Mouse (Mus musculus) left cerebral cortex, adult 2 months (tissue): ENCODE data around the gene Paics. TPM values are rescaled to one million over a fixed set of nuclear protein-coding genes. Genes with fewer than 3 reads are reported as not detected.

Experiments
- DNase-seq, 2 experiments: peaks; one replicate each; pipeline ENCODE4 v3.0.0; 2021 to 2022; ENCODE audit warnings: low spot score in 2 of 2, mixed read lengths in 1 of 2; ENCODE audit errors: extremely low spot score in 1 of 2
- H3K27ac ChIP-seq: fragments of 200-600 bp; 2 replicates; pipeline ENCODE4 v1.8.1; 2022
- H3K4me3 ChIP-seq: fragments of 200-600 bp; 2 replicates; pipeline ENCODE4 v1.8.1; 2022
- CTCF ChIP-seq: fragments of 200-600 bp; IDR thresholded peaks from 2 replicates; pipeline ENCODE4 v1.8.1; 2022; ENCODE audit warnings: antibody characterized with exemption, mild to moderate bottlenecking, moderate library complexity
- intact Hi-C: fragments of 180-260 bp; cut with DNase I; formaldehyde crosslinking; loops from one replicate; pipeline ENCODE4 v1.15.1; 2025
- total RNA-seq, 2 experiments: library from RNA; stranded (reverse); gene quantifications; 2 replicates each; pipeline ENCODE4 v1.2.3; 2021

Gene Paics
- total RNA-seq, 2 experiments from 2014 or later, result 82.0 to 93.4 TPM

- intact Hi-C loops, result no loop called here
- no peak for TF ChIP-seq CTCF
- no peak for DNase-seq
- peak overlapping the region; percentile 71 for H3K27ac ChIP-seq
- peak overlapping the region; percentile 53 for H3K4me3 ChIP-seq
Measured at GRCm38 (mm10) chr5:76928124-76928832, 22.8 kb upstream of the Paics start.

GRCm38 (mm10) chr5:76929180-76929877 is 21.8 kb upstream of the Paics start:
- Histone ChIP-seq H3K27ac (peak overlapping the region; percentile 71; the same call in 1 of the 2 replicates), H3K4me3 (no peak overlapping the region)
- intact Hi-C loops, result no loop called here
- TF ChIP-seq CTCF, result no peak
- no peak for DNase-seq

DNA sequence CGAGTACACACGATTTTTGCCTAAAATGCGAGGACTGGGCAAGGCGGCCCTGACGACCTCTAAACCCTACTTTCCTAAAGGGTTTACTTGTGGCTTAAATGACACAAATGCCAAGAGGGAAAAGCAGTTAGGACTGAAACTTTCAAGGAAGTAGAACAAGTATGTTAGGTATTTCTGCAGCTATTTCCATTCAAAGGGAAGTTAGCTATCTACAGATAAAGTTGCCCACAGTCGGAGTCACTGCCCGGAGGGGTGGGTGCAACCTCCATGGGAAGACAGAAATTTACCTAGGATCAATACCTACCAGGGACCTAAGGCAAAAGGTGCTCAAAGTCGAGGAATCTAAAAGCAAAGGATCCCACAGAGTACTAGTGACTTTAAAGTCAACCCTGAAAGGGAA is 11.4 kb upstream of the Paics start:
- Histone ChIP-seq H3K27ac (no peak overlapping the region), H3K4me3 (no peak overlapping the region)
- no peak for TF ChIP-seq CTCF
- no peak for DNase-seq
- intact Hi-C loops, result no loop called here

DNA sequence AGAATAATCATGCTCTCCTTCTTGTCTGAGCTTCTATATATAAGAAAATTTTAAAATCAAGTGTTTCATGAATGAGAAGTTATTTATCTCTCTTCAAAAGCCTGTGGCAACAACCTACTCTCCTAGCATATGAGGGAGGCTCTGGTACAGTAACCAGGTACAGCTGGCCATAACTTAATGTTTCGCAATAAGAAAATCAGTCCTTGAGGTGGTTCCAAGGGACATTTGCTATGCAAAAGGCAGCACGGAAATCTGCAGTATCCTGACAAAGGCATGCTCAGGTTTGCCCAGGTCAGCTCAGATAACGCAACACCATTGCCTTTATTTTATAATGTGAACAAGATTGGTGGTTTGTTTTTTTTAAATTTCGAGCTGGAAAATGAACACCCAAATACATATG is 9.1 kb upstream of the Paics start:
- Histone ChIP-seq H3K4me3 (no peak overlapping the region), H3K27ac (no peak overlapping the region)
- DNase-seq, result no peak
- intact Hi-C loops, result no loop called here
- no peak for TF ChIP-seq CTCF

DNA sequence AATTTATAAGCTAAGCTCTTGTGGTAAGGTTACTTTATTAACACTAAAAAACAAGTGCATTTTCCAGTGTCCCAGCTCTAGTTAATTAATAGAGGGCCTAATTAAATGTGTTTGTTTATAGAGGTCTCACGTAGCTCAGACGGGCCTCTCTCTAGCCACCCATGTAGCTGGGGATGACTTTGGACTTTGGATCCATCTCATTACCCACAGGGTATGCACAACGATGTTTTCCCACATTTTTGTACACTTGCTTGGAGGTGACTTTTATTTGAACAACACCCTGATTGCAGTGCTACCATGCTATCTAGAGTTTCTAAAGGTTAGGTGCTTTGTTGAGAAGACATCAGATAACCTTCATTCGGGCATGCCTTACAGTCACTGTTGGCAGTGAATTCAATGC is 8.6 kb upstream of the Paics start:
- no peak for DNase-seq
- Histone ChIP-seq H3K27ac (no peak overlapping the region), H3K4me3 (no peak overlapping the region)
- intact Hi-C loops, result no loop called here
- TF ChIP-seq CTCF, result no peak

- no peak for TF ChIP-seq CTCF
- intact Hi-C loops, result no loop called here
- H3K27ac ChIP-seq, result no peak overlapping the region; the same call in 1 of the 2 replicates
- no peak for DNase-seq
- H3K4me3 ChIP-seq, result no peak overlapping the region
Measured at GRCm38 (mm10) chr5:76944965-76945677, 6.0 kb upstream of the Paics start.

GRCm38 (mm10) chr5:76945678-76946033 is 5.5 kb upstream of the Paics start:
- no peak for DNase-seq
- Histone ChIP-seq H3K4me3 (no peak overlapping the region), H3K27ac (no peak overlapping the region; the same call in 1 of the 2 replicates)
- TF ChIP-seq CTCF, result no peak
- intact Hi-C loops, result no loop called here

DNA sequence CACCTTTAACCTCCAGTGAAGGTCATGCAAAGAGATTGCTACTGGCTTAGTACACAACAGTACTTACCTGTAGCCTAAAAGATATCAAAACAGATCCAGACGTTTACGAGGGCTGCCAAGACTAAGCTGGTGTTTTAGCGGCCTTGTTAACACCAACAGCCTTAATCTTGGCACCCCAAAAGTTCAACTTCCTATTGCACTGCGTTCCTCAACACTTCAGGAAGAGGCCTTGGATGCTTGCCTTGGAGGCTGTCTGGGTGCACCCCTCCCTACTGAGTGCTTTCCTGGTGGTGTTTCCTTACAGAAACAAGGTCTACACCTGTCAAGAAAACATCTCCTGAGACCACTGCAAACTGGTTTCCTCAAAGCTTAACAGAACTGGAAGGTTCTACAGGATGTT is 4.0 kb upstream of the Paics start:
- TF ChIP-seq CTCF, result no peak
- H3K4me3 ChIP-seq, result no peak overlapping the region
- DNase-seq, result no peak
- peak overlapping the region; percentile 66; the same call in 1 of the 2 replicates for H3K27ac ChIP-seq
- intact Hi-C loops, result no loop called here

DNA sequence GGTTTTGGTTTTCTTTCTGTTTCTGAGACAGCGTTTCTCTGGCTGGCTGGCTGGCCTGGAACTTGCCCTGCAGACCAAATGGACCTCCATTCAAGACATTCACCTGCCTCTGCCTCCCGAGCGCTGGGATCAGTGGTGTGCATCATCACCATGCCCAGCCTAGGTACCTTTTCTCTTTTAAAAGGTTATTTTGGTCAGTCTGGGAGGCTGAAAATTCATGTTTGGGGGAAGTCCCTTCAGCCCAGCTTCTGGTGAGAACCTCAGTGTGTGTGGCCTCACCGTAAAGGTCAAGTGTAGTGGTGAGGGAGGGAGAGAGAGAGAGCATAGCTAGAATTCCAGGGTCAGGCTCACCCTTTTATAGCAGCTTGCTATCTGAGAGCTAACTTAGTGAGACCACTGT is 3.3 kb upstream of the Paics start:
- intact Hi-C loops, result no loop called here
- Histone ChIP-seq H3K27ac (no peak overlapping the region), H3K4me3 (no peak overlapping the region)
- DNase-seq, result no peak
- no peak for TF ChIP-seq CTCF

DNA sequence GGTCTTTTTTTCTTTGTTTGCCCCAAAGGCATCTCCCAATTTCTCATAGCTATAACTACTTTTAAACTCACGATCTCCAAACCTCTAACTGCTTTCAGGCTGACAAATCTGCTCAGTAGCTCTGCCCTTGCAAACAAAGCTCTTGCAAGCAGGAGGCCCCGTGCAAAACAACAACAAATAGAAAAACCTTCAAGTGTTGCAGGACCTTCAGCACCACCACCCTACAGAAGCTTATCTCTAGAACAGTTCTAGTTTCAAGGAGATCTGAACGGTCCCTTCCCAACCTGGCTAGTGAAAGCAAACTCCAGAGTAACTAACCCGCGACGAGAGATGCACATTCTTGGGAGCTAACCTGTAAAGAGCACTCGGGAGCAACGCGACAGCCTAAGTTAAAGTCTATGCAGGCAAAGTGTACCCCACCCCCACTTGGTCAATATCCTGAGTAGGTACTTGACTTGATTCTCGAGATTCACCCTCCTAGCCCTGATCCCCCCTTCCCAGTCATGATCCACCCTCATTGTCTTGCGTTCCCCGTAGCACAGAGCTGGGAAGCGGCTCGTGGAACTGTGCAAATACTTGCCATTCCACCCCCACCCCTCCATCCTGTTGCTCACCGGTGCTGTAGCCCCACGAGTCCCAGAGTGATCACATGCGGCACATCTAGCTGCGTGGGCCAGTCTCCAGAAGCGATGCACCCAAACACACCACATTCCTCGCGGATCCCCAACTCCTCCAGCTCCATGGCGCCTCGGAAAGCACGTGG is 583 bp upstream of the Paics start:
- Histone ChIP-seq H3K4me3 (peak overlapping the region; percentile 76), H3K27ac (peak overlapping the region; percentile 86)
- no peak for TF ChIP-seq CTCF
- intact Hi-C loops, result loop anchor here (1.0 kb wide), 1 partner anchor 45 kb away; the partner anchor contains the start of gene Aasdh
- DNase-seq, result peak in 1 of 2 experiments; percentile 25
